Mouse (Mus musculus): Measurements from ENCODE around the gene Dusp15. TPM values are rescaled to one million over a fixed set of nuclear protein-coding genes. Genes with fewer than 3 reads are reported as not detected.

The Dusp15 gene
- 29.4 and 31.8 TPM in 2 replicates for polyA plus RNA-seq (2012; rRNA removed)

DNA sequence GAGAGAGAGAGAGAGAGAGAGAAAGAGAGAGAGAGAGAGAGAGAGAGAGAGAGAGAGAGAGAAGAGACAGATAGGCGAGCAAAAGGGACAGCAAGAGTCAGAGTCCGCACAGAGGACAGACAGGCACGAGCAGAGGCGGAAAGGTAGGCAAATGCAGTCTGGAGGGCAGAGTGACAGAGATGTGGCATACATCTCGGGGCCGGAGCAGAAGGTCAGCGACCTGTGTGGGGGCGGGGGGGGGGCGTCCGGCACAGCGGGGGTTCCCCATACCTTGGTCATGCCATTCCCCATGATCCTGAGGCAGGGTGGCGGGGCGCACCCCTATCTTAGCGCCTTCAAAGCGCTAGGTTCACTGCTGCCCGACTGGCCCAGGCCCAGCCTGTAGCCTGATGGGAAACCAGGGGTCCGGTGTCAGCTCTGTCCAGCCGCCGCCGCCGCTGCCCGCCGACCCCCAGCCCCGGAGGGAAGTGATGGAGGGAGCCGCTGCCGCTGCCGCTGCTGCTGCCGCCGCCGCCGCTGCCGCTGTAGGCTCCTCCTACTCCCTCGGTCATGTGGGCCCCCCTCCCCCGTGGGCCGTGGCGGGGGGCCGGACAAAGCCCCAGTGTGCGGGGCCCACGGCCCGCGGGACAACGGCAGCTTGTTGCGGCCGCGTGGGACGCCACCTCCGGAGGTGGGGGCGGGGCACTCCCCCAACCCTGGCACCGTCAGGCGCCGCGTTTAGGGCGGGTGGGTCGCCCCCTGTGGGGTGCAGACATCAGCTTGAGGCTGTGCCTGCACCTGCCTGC is at the start of gene Dusp15:
Dusp15 (minus strand) TSS at position 634 of the 785 bp plus-strand sequence.

DNA sequence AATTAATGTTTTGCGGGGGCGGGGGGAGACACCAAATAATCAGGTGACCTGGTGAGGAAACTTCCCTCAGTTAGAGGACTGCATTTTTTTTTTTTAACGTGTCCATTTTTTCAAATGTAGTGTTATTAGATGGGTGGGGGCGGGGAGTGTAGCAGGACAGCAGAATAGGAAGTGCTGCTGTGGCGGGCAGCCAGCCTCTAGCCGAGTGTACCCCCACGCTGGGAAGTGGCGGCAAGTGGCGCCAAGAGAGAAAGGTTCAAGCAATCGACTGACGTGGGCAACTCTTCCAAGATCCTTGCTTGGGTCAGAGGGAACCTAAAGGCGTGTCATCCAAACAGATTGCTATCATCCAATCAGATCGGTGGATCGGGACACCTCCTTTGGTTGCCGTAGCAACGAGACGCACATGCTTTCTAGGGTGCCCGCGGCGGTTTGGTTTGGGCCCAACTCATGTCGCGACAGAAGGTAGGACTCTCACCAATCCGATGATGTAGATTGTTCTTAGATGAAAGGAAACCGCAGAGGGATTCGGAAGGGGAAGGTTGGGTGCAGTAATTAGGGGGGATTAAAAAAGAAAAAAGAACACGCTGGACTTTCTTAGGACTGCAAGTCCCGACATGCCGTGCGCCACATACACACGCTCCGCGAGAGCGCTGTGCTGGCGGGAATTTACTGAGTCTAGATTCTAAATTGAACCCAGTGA is 10.7 kb upstream of the Dusp15 start, which contains the start of gene Ttll9:
Ttll9 (plus strand) TSS at position 395 of the 703 bp plus-strand sequence.

DNA sequence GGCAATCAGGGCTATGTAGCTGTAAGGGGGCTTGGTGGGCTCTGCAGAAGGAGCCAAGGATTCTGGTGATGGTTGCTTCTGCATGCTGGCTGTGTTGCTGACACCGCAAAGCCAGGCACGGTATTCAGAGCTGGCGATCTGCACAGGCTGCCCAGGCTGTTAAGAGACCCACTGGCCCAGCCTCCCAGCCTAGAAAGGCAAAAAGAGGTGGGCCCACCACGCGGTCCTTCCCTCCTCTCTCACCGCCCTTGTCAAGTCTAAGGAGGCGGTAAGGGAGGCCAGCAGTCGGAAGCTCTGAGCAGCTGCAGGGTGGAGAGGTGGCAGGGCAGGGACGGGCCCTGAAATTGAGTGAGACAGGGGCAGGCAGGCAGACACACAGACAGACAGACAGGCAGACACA is 18.4 kb downstream of the Dusp15 start, which contains the start of gene Foxs1:
Foxs1 (minus strand) TSS at position 161 of the 400 bp plus-strand sequence.

DNA sequence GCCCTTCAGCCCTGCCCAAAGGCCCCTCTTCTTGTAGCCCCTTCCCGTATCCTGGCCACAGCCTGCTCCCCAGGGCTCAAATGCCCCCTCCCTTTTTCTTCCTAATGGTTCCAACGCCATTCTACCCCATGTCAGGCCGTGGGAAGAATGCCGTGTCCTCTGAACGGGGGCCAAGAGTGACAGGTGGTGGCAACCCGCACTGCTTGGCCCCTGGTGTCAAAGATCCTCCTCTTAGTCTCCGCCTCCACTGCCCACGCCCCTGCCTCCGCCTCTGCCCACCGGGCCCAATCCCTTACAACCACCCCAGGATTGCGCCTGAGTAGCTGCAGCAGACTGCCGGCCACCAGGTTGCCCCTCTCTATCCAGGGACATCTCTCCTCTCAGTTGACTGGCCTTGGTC is 40.5 kb downstream of the Dusp15 start, which contains the start of gene Mylk2:
Mylk2 (plus strand) TSS at position 322 of the 400 bp plus-strand sequence.

Other genes with a start within 250 kb of the Dusp15 start
- gene Id1, start 215.4 kb downstream of the Dusp15 start, polyA plus RNA-seq (2012; rRNA removed) = 104 and 112 TPM in 2 replicates
- gene Cox4i2, start 197.5 kb downstream of the Dusp15 start, polyA plus RNA-seq (2012; rRNA removed) = 6.7 and 6.9 TPM in 2 replicates
- 91.7 and 101 TPM in 2 replicates for gene Bcl2l1, start 120.0 kb downstream of the Dusp15 start, polyA plus RNA-seq (2012; rRNA removed)
- 11.6 and 12.9 TPM in 2 replicates for gene Tpx2, start 103.7 kb downstream of the Dusp15 start, polyA plus RNA-seq (2012; rRNA removed)
- 0.05 and 0.56 TPM in 2 replicates for gene Mylk2, start 40.3 kb downstream of the Dusp15 start, polyA plus RNA-seq (2012; rRNA removed)
- 3.5 TPM in 2 replicates for gene Foxs1, start 18.5 kb downstream of the Dusp15 start, polyA plus RNA-seq (2012; rRNA removed)
- 6.4 and 7.7 TPM in 2 replicates for gene Ttll9, start 10.8 kb upstream of the Dusp15 start, polyA plus RNA-seq (2012; rRNA removed)
- gene Pdrg1, start 63.7 kb upstream of the Dusp15 start, polyA plus RNA-seq (2012; rRNA removed) = 179 and 180 TPM in 2 replicates
- gene Xkr7, start 80.2 kb upstream of the Dusp15 start, polyA plus RNA-seq (2012; rRNA removed) = 10.2 and 10.7 TPM in 2 replicates
- 8.0 and 9.5 TPM in 2 replicates for gene Ccm2l, start 114.3 kb upstream of the Dusp15 start, polyA plus RNA-seq (2012; rRNA removed)
- 4.9 and 6.5 TPM in 2 replicates for gene Hck, start 156.8 kb upstream of the Dusp15 start, polyA plus RNA-seq (2012; rRNA removed)
- 53.8 and 57.1 TPM in 2 replicates for gene Tm9sf4, start 209.6 kb upstream of the Dusp15 start, polyA plus RNA-seq (2012; rRNA removed)